Mouse (Mus musculus): Measurements from ENCODE around the gene Edn3.

DNA sequence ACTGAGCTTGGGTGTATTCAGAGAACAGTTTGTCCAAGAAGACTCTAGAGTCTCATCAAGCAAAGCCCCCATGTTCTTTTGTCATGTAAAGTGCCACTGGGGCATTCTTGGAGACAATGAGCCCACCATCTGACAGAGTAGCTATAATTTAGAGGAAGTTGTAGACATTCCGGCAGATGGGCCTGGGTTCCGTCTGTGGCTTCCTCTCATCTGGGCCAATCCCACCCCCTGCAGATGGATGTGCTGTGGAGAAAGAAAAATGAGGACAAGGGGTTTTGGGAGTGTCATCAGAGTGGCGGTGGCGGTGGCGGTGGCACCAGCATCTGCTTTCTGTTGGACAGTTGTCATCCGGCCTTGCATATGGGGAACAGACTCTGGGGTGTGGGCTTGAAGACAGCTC, 42.0 kb downstream of the Edn3 start:
- no peak for TF ChIP-seq JUND (IDR thresholded peaks at IDR 0.05; ENCODE audit: low read depth, low read length)
- no peak for TF ChIP-seq ETS1 (IDR thresholded peaks at IDR 0.05; ENCODE audit: low read depth, low read length)
- TF ChIP-seq CTCF (IDR thresholded peaks at IDR 0.05 in 2 of 3, conservative IDR thresholded peaks at IDR 0.05 in 1 of 3; ENCODE audit: control insufficient read depth in 1 of 3, insufficient read depth in 1 of 3, low read depth in 2 of 3, low read length in 3 of 3, poor library complexity in 1 of 3, severe bottlenecking in 1 of 3), result no peak
- no peak for TF ChIP-seq EP300 (IDR thresholded peaks at IDR 0.05; ENCODE audit: low read depth in 1 of 2, low read length in 2 of 2)
- no peak for TF ChIP-seq USF1 (IDR thresholded peaks at IDR 0.05; ENCODE audit: low read depth, low read length)
- no peak for TF ChIP-seq CHD1 (IDR thresholded peaks at IDR 0.05; ENCODE audit: low read depth, low read length)

Data from MEL (cell line).